Mouse (Mus musculus): Measurements from ENCODE around the gene BC051142. TPM values are rescaled to one million over a fixed set of nuclear protein-coding genes. Genes with fewer than 3 reads are reported as not detected.
A peak's percentile ranks its signal among the peaks of the same experiment; 100 is the strongest.

BC051142 gene
- polyA plus RNA-seq (2015; fragmentation: Nextera tagmentation; extraction: Ambion mirVana), result 1.2 and 1.4 TPM in 2 replicates

DNA sequence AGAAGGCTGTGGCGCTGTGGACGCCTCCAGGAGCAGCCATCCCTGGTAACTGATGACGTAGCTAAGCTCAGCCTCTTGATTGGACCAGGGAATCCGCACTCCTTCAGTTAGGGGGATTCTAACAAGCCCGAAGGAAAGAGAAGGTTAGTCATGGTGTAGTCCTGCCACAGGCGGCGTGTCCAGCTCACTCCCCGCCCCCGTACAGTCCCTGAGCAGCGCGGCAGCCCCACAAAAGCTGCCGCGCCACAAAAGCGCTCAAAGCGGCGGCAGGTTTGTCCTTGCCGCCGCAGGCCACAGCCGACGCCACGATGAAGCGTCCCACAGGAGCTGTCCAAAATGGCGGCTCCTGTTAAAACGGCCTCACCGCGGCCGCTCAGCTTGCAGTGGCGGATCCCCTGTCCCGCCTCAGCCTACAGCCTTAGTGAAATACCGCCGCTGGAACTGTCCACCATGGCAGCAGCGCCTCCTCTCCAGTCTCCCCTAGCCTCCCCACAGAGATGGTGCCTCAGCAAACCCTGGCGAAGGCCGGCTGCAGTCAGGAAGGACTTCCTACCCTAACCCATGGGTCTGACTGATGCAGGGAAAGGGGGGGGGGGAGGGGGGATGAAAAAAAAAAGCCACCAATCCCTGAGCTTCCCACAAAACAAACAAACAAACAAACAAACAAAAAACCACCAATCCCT is at the start of gene BC051142:
Gene BC051142, plus strand, starts transcription at position 110 of the 683 bp plus-strand sequence.
- DNase-seq (ENCODE audit: low spot score) (peak; percentile 96), ATAC-seq (replicated peaks; ENCODE audit: low FRiP score, low read depth) (peak; percentile 95)
- Histone ChIP-seq H3K4me3 (replicated peaks; ENCODE audit: low read depth, low read length) (peak within 1 kb of the TSS; percentile 51), H3K27me3 (ENCODE audit: insufficient read depth, low read length) (no peaks in the 10 kb centered on the region), H3K36me3 (ENCODE audit: insufficient read depth, low read length) (no peaks in the 10 kb centered on the region), H3K4me1 (replicated peaks; ENCODE audit: insufficient read depth, low read length) (no peaks in the 10 kb centered on the region), H3K4me2 (ENCODE audit: low read length) (peak within 1 kb of the TSS; percentile 75), H3K27ac (peak within 1 kb of the TSS; percentile 80), H3K9me3 (replicated peaks; ENCODE audit: low read length) (no peaks in the 10 kb centered on the region), H3K9ac (ENCODE audit: low read depth, low read length) (peak within 1 kb of the TSS; percentile 66)
- WGBS, result 7% methylated on average over 34 of the region's 34 CpGs
- TF ChIP-seq CTCF (IDR thresholded peaks at IDR 0.05; ENCODE audit: low read depth), result peak; percentile 13; the same call in 1 of the 2 replicates

DNA sequence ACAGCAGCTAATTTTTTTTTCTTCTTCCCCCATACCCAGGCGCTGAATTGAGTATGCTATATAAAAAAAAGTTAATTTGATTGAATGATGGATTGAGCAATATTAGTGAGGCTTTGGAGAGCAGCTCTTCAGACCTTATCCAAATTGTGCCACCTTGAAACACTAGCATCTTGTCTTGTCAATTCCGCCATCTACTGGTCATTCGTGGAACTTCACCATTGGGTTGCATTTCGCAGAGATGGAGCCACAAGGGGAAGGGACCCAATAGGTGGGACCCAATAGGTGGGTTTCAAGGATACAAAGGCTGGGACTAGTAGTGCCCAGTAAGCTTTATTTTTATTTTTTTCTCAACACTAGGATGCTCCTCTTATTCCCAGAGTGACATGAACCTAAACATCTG is 49.2 kb upstream of the BC051142 start:
- peak; percentile 93 for TF ChIP-seq CTCF (IDR thresholded peaks at IDR 0.05; ENCODE audit: low read depth)
- Histone ChIP-seq H3K9ac (ENCODE audit: low read depth, low read length) (no peak overlapping the region), H3K9me3 (replicated peaks; ENCODE audit: low read length) (no peaks in the 10 kb centered on the region), H3K27ac (no peak overlapping the region), H3K4me3 (replicated peaks; ENCODE audit: low read depth, low read length) (no peak overlapping the region), H3K4me1 (replicated peaks; ENCODE audit: insufficient read depth, low read length) (no peaks in the 10 kb centered on the region), H3K27me3 (ENCODE audit: insufficient read depth, low read length) (no peaks in the 10 kb centered on the region), H3K4me2 (ENCODE audit: low read length) (no peak overlapping the region), H3K36me3 (ENCODE audit: insufficient read depth, low read length) (no peaks in the 10 kb centered on the region)
- DNase-seq (ENCODE audit: low spot score), result peak; percentile 83
- no peak; the same call in 1 of the 2 replicates for ATAC-seq (replicated peaks; ENCODE audit: low FRiP score, low read depth)
- 6% methylated on average over 4 of the region's 4 CpGs for whole genome bisulfite sequencing

DNA sequence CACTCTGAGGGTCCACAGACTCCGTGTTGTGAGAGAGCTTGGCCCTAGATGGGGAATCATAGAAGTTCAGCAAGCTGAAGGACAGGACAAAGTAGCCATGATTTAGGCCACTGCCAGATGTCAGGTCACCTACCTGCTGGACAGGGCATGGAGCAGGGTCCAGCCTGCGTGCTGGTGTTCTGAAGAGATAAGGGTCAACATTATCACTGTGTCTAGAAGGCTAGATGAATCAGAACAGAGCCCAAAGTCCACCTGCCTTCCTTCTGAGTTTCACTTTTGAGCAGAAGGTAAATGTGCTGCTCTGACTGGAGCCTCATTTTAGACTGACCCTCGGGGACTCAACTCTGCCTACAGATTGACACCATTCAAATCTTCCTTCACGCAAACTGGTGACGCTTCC is 44.1 kb upstream of the BC051142 start, which contains the start of gene Btnl2:
Gene Btnl2, plus strand, starts transcription at position 284 of the 400 bp plus-strand sequence.
- Histone ChIP-seq H3K27ac (no peak within 1 kb of the TSS), H3K27me3 (ENCODE audit: insufficient read depth, low read length) (no peaks in the 10 kb centered on the region), H3K9me3 (replicated peaks; ENCODE audit: low read length) (no peaks in the 10 kb centered on the region), H3K4me3 (replicated peaks; ENCODE audit: low read depth, low read length) (no peak within 1 kb of the TSS), H3K4me1 (replicated peaks; ENCODE audit: insufficient read depth, low read length) (no peaks in the 10 kb centered on the region), H3K9ac (ENCODE audit: low read depth, low read length) (no peak within 1 kb of the TSS), H3K4me2 (ENCODE audit: low read length) (no peak within 1 kb of the TSS), H3K36me3 (ENCODE audit: insufficient read depth, low read length) (no peaks in the 10 kb centered on the region)
- DNase-seq (ENCODE audit: low spot score) (no peak), ATAC-seq (replicated peaks; ENCODE audit: low FRiP score, low read depth) (no peak)
- WGBS, result 86% methylated on average over 5 of the region's 5 CpGs
- TF ChIP-seq CTCF (IDR thresholded peaks at IDR 0.05; ENCODE audit: low read depth), result no peak

DNA sequence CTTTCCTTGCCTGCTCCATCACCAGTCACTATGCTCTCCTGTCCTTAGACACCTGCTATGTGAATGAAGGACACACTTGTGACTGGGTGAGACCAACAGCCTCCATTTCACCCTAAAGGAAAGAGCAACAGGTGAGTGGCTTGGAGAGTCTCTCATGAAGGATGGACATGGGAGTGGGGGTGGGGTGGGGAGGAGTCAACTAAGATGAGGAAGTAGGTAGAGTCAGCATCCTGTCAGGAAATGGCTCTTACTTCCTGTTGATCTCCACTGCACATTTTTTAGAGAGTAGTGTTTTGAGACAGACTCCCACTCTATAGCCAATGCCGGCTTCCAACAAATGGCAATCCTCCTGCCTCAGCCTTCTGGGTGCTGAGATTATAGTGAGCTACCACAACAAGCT is 43.7 kb upstream of the BC051142 start:
- Histone ChIP-seq H3K27me3 (ENCODE audit: insufficient read depth, low read length) (no peaks in the 10 kb centered on the region), H3K4me1 (replicated peaks; ENCODE audit: insufficient read depth, low read length) (no peaks in the 10 kb centered on the region), H3K9me3 (replicated peaks; ENCODE audit: low read length) (no peaks in the 10 kb centered on the region), H3K4me2 (ENCODE audit: low read length) (no peak overlapping the region), H3K9ac (ENCODE audit: low read depth, low read length) (no peak overlapping the region), H3K36me3 (ENCODE audit: insufficient read depth, low read length) (no peaks in the 10 kb centered on the region), H3K27ac (no peak overlapping the region), H3K4me3 (replicated peaks; ENCODE audit: low read depth, low read length) (no peak overlapping the region)
- no peak for DNase-seq (ENCODE audit: low spot score)
- no peak for TF ChIP-seq CTCF (IDR thresholded peaks at IDR 0.05; ENCODE audit: low read depth)
- WGBS, result 76% methylated on average over 1 of the region's 1 CpGs
- ATAC-seq (replicated peaks; ENCODE audit: low FRiP score, low read depth), result no peak

DNA sequence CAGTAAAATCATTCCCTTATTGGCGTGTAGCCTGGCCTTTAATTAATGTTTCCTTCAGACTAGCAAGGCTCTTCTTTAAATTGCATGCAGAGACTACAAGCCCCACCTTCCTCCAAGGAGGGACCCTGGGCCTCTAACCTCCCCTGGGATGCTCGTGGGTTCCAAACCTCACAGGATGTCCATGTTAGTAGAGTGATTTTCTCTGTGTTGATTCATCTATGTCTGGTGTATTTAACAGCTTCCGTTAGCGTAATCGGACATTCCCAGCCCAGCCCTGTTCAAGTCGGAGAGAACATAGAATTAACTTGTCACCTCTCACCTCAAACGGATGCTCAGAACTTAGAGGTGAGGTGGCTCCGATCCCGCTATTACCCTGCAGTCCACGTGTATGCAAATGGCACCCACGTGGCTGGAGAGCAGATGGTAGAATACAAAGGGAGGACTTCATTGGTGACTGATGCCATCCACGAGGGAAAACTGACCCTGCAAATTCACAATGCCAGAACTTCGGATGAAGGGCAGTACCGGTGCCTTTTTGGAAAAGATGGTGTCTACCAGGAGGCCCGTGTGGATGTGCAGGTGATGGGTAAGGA is 35.6 kb upstream of the BC051142 start:
- Histone ChIP-seq H3K36me3 (ENCODE audit: insufficient read depth, low read length) (no peaks in the 10 kb centered on the region), H3K9ac (ENCODE audit: low read depth, low read length) (no peak overlapping the region), H3K4me3 (replicated peaks; ENCODE audit: low read depth, low read length) (no peak overlapping the region), H3K9me3 (replicated peaks; ENCODE audit: low read length) (no peaks in the 10 kb centered on the region), H3K4me2 (ENCODE audit: low read length) (no peak overlapping the region), H3K27ac (no peak overlapping the region), H3K27me3 (ENCODE audit: insufficient read depth, low read length) (no peaks in the 10 kb centered on the region), H3K4me1 (replicated peaks; ENCODE audit: insufficient read depth, low read length) (no peaks in the 10 kb centered on the region)
- WGBS, result 82% methylated on average over 15 of the region's 15 CpGs
- DNase-seq (ENCODE audit: low spot score), result no peak
- no peak for ATAC-seq (replicated peaks; ENCODE audit: low FRiP score, low read depth)
- no peak for TF ChIP-seq CTCF (IDR thresholded peaks at IDR 0.05; ENCODE audit: low read depth)

DNA sequence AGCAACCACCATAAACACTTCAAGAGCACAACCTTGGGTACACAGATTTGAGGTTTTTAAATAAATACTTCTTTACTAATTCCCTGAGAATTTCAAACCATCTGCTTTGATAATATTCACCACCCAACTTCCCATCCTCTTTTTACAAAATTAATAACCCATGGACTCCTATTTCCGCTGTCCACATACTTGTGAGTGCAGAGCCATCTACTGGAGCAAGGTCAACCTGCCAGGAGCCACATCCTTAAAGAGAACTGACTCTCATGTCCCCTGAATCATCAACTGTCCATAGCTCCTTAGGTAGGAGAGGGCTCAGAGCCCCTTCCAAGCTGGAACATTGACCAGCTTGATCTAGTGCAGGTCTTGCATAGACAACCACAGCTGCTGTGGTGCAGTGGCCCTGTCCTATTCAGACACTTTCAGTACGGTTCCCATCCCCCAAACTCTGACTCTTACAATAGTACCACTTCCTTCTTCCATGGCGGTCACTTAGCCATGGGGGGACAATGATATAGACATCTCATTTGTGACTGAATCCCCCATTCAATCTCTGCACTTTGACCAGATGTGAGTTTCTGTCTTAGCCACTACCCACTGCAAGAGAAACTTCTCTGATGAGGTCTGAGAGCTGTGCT is 34.8 kb upstream of the BC051142 start:
- WGBS, result 80% methylated on average over 3 of the region's 3 CpGs
- Histone ChIP-seq H3K4me1 (replicated peaks; ENCODE audit: insufficient read depth, low read length) (no peaks in the 10 kb centered on the region), H3K9ac (ENCODE audit: low read depth, low read length) (no peak overlapping the region), H3K27ac (no peak overlapping the region), H3K4me2 (ENCODE audit: low read length) (no peak overlapping the region), H3K9me3 (replicated peaks; ENCODE audit: low read length) (no peaks in the 10 kb centered on the region), H3K27me3 (ENCODE audit: insufficient read depth, low read length) (no peaks in the 10 kb centered on the region), H3K36me3 (ENCODE audit: insufficient read depth, low read length) (no peaks in the 10 kb centered on the region), H3K4me3 (replicated peaks; ENCODE audit: low read depth, low read length) (no peak overlapping the region)
- no peak for DNase-seq (ENCODE audit: low spot score)
- ATAC-seq (replicated peaks; ENCODE audit: low FRiP score, low read depth), result no peak
- TF ChIP-seq CTCF (IDR thresholded peaks at IDR 0.05; ENCODE audit: low read depth), result peak; percentile 16; the same call in 1 of the 2 replicates

Measured in kidney, postnatal 0 days (tissue).